Mouse (Mus musculus) kidney, postnatal 36 days (tissue): ENCODE data around the gene Med7.

Experiments
- DNase-seq, 2 experiments: peaks; one replicate each; pipeline ENCODE4 v3.0.0; 2021 to 2022; ENCODE audit warnings: mixed read lengths in 2 of 2

Med7 gene

GRCm38 (mm10) chr11:46431129-46431528, 5.6 kb upstream of the Med7 start:
- peak; percentile 75 to 87 for DNase-seq

- no peak for DNase-seq
Measured at GRCm38 (mm10) chr11:46435363-46435762, 1.4 kb upstream of the Med7 start.

- DNase-seq: peak in 1 of 2 experiments; percentile 49
Measured at GRCm38 (mm10) chr11:46437459-46438000, 805 bp downstream of the Med7 start.

GRCm38 (mm10) chr11:46439005-46439543, 2.3 kb downstream of the Med7 start:
- DNase-seq: no peak

GRCm38 (mm10) chr11:46441774-46442173, 5.0 kb downstream of the Med7 start:
- no peak for DNase-seq

GRCm38 (mm10) chr11:46443152-46443551, 6.4 kb downstream of the Med7 start:
- no peak for DNase-seq

GRCm38 (mm10) chr11:46443979-46444378, 7.3 kb downstream of the Med7 start:
- no peak for DNase-seq

GRCm38 (mm10) chr11:46446150-46446549, 9.4 kb downstream of the Med7 start:
- DNase-seq: no peak

GRCm38 (mm10) chr11:46447644-46448484, 11.1 kb downstream of the Med7 start:
- DNase-seq: no peak

GRCm38 (mm10) chr11:46449461-46450080, 12.8 kb downstream of the Med7 start:
- no peak for DNase-seq

- DNase-seq: no peak
Measured at GRCm38 (mm10) chr11:46454453-46455045, 17.8 kb downstream of the Med7 start, which contains the start of gene Havcr2. Havcr2 (plus strand) TSS chr11:46454935.

- no peak for DNase-seq
Measured at GRCm38 (mm10) chr11:46459960-46460359, 23.2 kb downstream of the Med7 start.

GRCm38 (mm10) chr11:46461362-46461761, 24.6 kb downstream of the Med7 start:
- DNase-seq: no peak

GRCm38 (mm10) chr11:46461931-46462330, 25.2 kb downstream of the Med7 start:
- DNase-seq: no peak

- DNase-seq: no peak
Measured at GRCm38 (mm10) chr11:46466878-46467277, 30.2 kb downstream of the Med7 start.

GRCm38 (mm10) chr11:46474220-46474619, 37.5 kb downstream of the Med7 start:
- DNase-seq: no peak

GRCm38 (mm10) chr11:46479311-46479710, 42.6 kb downstream of the Med7 start:
- DNase-seq: no peak

- peak in 1 of 2 experiments; percentile 4 for DNase-seq
Measured at GRCm38 (mm10) chr11:46480517-46480916, 43.8 kb downstream of the Med7 start.

GRCm38 (mm10) chr11:46488231-46488630, 51.5 kb downstream of the Med7 start:
- DNase-seq: no peak

- no peak for DNase-seq
Measured at GRCm38 (mm10) chr11:46488650-46489049, 51.9 kb downstream of the Med7 start.
